Mouse (Mus musculus) stomach, embryonic 14.5 days (tissue): ENCODE measurements around the gene Olfr44. TPM values are rescaled to one million over a fixed set of nuclear protein-coding genes. Genes with fewer than 3 reads are reported as not detected.

ENCODE experiments used
- polyA plus RNA-seq: library from polyadenylated mRNA; unstranded; fragments of >200 nt; fragmentation: Nextera tagmentation; extraction: Ambion mirVana; gene quantifications from 2 replicates; pipeline ENCODE4 v1.2.1, GENCODE M21; 2014

The Olfr44 gene
- polyA plus RNA-seq, 1 experiment from 2014 or later, result not detected

Other genes starting within 250 kb of the Olfr44 start
- gene Olfr1537, start 244.0 kb downstream of the Olfr44 start, polyA plus RNA-seq, result not detected in 2 replicates
- not detected in 2 replicates for gene Olfr945, start 217.2 kb downstream of the Olfr44 start, polyA plus RNA-seq
- gene Olfr948, start 167.9 kb downstream of the Olfr44 start, polyA plus RNA-seq, result not detected in 2 replicates
- gene Olfr951, start 106.6 kb downstream of the Olfr44 start, polyA plus RNA-seq, result not detected in 2 replicates
- not detected in 2 replicates for gene Olfr952, start 66.8 kb downstream of the Olfr44 start, polyA plus RNA-seq
- gene Olfr954, start 37.3 kb downstream of the Olfr44 start, polyA plus RNA-seq, result not detected in 2 replicates
- gene Olfr955, start 22.1 kb downstream of the Olfr44 start, polyA plus RNA-seq, result not detected in 2 replicates
- gene Olfr957, start 21.8 kb upstream of the Olfr44 start, polyA plus RNA-seq, result not detected in 2 replicates
- gene Olfr958, start 60.1 kb upstream of the Olfr44 start, polyA plus RNA-seq, result not detected in 2 replicates
- gene Olfr959, start 81.6 kb upstream of the Olfr44 start, polyA plus RNA-seq, result not detected in 2 replicates
- 34.6 and 39.9 TPM in 2 replicates for gene AW551984, start 110.4 kb upstream of the Olfr44 start, polyA plus RNA-seq
- gene Olfr148, start 116.7 kb upstream of the Olfr44 start, polyA plus RNA-seq, result not detected in 2 replicates
- gene Olfr960, start 127.4 kb upstream of the Olfr44 start, polyA plus RNA-seq, result not detected in 2 replicates
- not detected in 2 replicates for gene Olfr961, start 151.1 kb upstream of the Olfr44 start, polyA plus RNA-seq
- gene Olfr963, start 173.2 kb upstream of the Olfr44 start, polyA plus RNA-seq, result not detected in 2 replicates
- not detected in 2 replicates for gene Olfr149, start 213.1 kb upstream of the Olfr44 start, polyA plus RNA-seq
- gene Olfr965, start 217.4 kb upstream of the Olfr44 start, polyA plus RNA-seq, result not detected in 2 replicates
- not detected in 2 replicates for gene Olfr150, start 237.0 kb upstream of the Olfr44 start, polyA plus RNA-seq